Mouse (Mus musculus) embryonic facial prominence, embryonic 15.5 days (tissue): ENCODE data around the gene Qars. TPM values are rescaled to one million over a fixed set of nuclear protein-coding genes. Genes with fewer than 3 reads are reported as not detected.

Experiments used
- ATAC-seq: fragments of 200-750 bp; cut with Nextera tagmentation; 2 replicates; pipeline ENCODE4 v1.8.0; 2017; ENCODE audit warnings: low read depth, moderate TSS enrichment; ENCODE audit not compliant: insufficient number of reproducible peaks, low FRiP score, low TSS enrichment
- H3K27ac ChIP-seq: fragments of 300-500 bp; sonication (generic); replicated peaks from 2 replicates; pipeline ENCODE4 v1.5.1; 2015; ENCODE audit warnings: mild to moderate bottlenecking, inconsistent platforms
- H3K27me3 ChIP-seq: fragments of 300-500 bp; sonication (generic); 2 replicates; pipeline ENCODE4 v1.6.1; 2015; ENCODE audit warnings: inconsistent platforms
- H3K36me3 ChIP-seq: fragments of 300-500 bp; sonication (generic); 2 replicates; pipeline ENCODE4 v1.6.1; 2015; ENCODE audit warnings: mild to moderate bottlenecking, inconsistent platforms
- H3K4me1 ChIP-seq: fragments of 300-500 bp; sonication (generic); 2 replicates; pipeline ENCODE4 v1.6.1; 2015; ENCODE audit warnings: inconsistent platforms
- H3K4me2 ChIP-seq: fragments of 300-500 bp; sonication (generic); replicated peaks from 2 replicates; pipeline ENCODE4 v1.6.1; 2015; ENCODE audit warnings: mild to moderate bottlenecking, inconsistent platforms
- H3K4me3 ChIP-seq: fragments of 300-500 bp; sonication (generic); replicated peaks from 2 replicates; pipeline ENCODE4 v1.5.1; 2015; ENCODE audit warnings: mild to moderate bottlenecking, inconsistent platforms
- H3K9ac ChIP-seq: fragments of 300-500 bp; sonication (generic); 2 replicates; pipeline ENCODE4 v1.6.1; 2015; ENCODE audit warnings: inconsistent platforms
- H3K9me3 ChIP-seq: fragments of 300-500 bp; sonication (generic); replicated peaks from 2 replicates; pipeline ENCODE4 v1.6.1; 2016; ENCODE audit warnings: inconsistent platforms
- WGBS: fragments of 180-500 bp; shearing (Covaris S2); methylation state at CpG from one replicate; pipeline ENCODE4 v1.1.7; 2015; 5-methylcytosine and 5-hydroxymethylcytosine counted together
- polyA plus RNA-seq: library from polyadenylated mRNA; unstranded; fragments of >200 nt; fragmentation: Nextera tagmentation; extraction: Ambion mirVana; gene quantifications from 2 replicates; pipeline ENCODE4 v1.2.1, GENCODE M21; 2015

The Qars gene
- polyA plus RNA-seq, 1 experiment from 2014 or later, result 114 TPM

DNA sequence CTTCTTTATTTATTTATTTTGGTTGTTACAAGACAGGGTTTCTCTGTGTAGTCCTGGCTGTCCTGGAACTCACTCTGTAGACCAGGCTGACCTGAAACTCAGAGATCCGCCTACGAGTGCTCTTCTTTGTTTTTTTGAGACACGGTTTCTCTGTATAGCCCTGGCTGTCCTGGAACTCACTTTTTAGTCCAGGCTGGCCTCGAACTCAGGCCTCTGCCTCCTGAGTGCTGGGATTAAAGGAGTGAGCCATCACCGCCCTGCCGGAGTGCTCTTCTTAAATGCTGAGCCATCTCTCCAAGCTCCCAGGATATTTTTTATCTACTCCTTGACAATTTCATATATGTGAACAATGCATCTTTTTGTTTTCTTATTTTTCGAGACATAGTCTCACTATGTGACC lies 605 bp upstream of the Qars start:
- H3K27me3 ChIP-seq, result no peaks in the 10 kb centered on the region
- peaks cover 44% of the 10 kb centered on the region for H3K36me3 ChIP-seq
- peaks cover 16% of the 10 kb centered on the region for H3K4me1 ChIP-seq
- peak overlapping the region; percentile 72; the same call in 1 of the 2 replicates for H3K4me3 ChIP-seq
- 91% methylated on average over 7 of the region's 7 CpGs for WGBS
- H3K9me3 ChIP-seq, result no peaks in the 10 kb centered on the region
- no peak overlapping the region for H3K9ac ChIP-seq
- H3K27ac ChIP-seq, result peak overlapping the region; percentile 88; the same call in 1 of the 2 replicates
- no peak for ATAC-seq
- H3K4me2 ChIP-seq, result peak overlapping the region; percentile 60

DNA sequence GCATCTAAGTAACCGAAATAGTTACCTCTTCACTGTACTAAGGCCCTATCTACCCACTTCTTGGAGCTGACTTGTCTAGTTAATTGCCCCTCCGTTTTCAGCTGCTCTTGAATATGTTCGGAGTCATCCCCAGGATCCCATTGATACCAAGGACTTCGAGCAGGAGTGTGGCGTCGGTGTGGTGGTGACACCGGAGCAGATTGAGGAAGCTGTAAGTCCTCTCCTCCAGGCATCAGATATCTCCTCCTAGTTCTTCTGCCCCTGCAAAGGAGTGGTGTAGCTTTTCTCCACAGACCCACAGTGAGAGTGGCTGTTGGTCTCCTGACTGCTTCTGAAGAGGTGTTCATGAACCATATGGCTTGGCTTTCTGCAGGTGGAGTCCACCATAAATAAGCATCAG lies 1.3 kb downstream of the Qars start:
- no peaks in the 10 kb centered on the region for H3K9me3 ChIP-seq
- WGBS, result 82% methylated on average over 7 of the region's 7 CpGs
- H3K4me1 ChIP-seq, result peaks cover 16% of the 10 kb centered on the region

DNA sequence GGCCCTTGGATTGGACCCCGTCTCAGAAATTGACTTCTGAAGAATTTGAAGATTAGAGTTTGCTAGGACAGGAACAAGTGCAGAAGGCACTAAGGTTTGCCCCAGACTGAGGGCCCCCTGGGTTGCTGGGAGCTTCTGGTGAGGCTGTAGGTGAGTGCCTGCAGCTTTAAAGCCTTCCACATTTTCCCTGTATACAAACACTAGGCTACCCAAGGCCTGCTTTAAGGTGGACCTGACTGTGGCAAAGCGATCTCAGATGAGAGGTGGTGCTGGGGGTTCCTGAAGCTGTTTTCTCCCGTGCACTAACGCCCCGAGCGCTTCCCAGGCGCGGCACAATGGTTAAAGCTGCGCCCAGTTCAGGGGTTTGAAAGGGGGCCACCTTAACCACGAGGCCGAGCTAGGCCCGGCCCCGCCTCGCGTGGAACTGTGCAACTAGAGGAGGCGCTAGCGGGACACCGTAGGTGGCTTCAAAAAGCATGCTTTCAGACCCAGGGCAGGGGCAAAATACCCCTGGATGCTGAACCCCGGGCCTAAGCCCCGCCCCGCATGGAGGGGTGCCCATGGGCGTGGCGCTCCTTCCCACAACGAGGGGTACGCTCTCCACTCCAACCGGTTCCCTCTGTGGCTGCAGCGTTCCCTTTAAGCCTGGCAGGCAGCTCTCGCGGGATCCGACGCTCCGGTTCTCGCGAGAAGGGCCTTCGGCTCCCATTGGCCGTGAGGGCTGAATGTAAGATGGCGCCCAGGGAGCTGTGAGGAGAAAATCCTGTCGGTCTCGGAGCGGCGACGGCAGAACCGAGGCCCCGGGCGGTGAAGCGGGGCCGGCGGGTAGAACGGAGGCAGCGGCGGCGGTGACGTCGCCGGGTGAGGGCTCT lies 9.1 kb downstream of the Qars start, which contains the start of gene Qrich1:
Qrich1 (plus strand) TSS at position 427 of the 872 bp plus-strand sequence.
- Histone ChIP-seq H3K9me3 (no peaks in the 10 kb centered on the region), H3K4me1 (peaks cover 22% of the 10 kb centered on the region; the same call in 1 of the 2 replicates), H3K4me2 (peak within 1 kb of the TSS; percentile 82), H3K4me3 (peak within 1 kb of the TSS; percentile 100), H3K27me3 (no peaks in the 10 kb centered on the region), H3K27ac (peak within 1 kb of the TSS; percentile 98), H3K9ac (peak within 1 kb of the TSS; percentile 91), H3K36me3 (peaks cover 49% of the 10 kb centered on the region)
- WGBS, result under 1% methylated on average over 55 of the region's 55 CpGs
- peak; percentile 96 for ATAC-seq

More for the DNA sequence above, 1.3 kb downstream of the Qars start:
- no peak for ATAC-seq
- Histone ChIP-seq H3K4me2 (peak overlapping the region; percentile 60), H3K9ac (peak overlapping the region; percentile 74), H3K27ac (no peak overlapping the region), H3K27me3 (no peaks in the 10 kb centered on the region), H3K36me3 (peaks cover 45% of the 10 kb centered on the region), H3K4me3 (peak overlapping the region; percentile 72)

DNA sequence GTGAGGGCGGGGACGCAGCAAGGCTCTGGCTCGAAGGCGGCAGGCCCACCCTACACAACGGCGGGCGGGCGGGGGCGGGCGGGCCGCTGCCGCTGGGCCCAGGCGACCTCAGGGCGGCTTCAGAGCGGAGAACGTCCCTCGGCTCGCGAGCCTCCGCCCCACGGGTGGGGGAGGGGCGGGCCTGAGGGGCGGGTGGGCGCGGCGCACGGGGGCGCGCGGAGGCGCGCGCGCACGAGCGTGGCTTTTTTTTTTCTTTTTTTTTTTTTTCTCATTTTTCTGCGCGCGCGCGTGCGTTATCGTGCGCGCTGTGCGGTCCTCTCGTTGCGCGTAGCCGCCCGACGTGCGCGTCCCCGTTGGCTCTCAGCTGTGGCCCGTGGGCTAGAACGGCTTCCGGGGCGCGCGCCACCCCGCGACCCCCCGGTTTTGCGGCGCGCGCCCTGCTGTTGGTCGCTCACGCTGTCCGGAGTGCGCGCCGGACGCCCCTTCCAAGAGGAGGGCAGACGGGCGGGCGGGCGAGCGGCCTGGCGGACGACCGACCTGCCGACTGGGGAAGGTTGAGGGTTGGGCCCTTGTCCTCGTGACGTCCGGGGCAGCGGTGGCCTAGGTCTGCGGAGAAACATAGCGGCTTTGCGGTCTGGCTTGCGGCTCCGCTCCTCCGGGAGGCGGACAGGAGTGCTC lies 9.9 kb downstream of the Qars start:
- H3K27me3 ChIP-seq, result no peaks in the 10 kb centered on the region
- peak overlapping the region; percentile 61 for H3K4me2 ChIP-seq
- H3K9me3 ChIP-seq, result no peaks in the 10 kb centered on the region
- peak overlapping the region; percentile 91 for H3K9ac ChIP-seq
- ATAC-seq, result peak; percentile 80
- H3K4me1 ChIP-seq, result peaks cover 22% of the 10 kb centered on the region; the same call in 1 of the 2 replicates
- WGBS, result under 1% methylated on average over 68 of the region's 95 CpGs
- peak overlapping the region; percentile 100 for H3K4me3 ChIP-seq
- H3K36me3 ChIP-seq, result peaks cover 41% of the 10 kb centered on the region
- peak overlapping the region; percentile 98 for H3K27ac ChIP-seq

DNA sequence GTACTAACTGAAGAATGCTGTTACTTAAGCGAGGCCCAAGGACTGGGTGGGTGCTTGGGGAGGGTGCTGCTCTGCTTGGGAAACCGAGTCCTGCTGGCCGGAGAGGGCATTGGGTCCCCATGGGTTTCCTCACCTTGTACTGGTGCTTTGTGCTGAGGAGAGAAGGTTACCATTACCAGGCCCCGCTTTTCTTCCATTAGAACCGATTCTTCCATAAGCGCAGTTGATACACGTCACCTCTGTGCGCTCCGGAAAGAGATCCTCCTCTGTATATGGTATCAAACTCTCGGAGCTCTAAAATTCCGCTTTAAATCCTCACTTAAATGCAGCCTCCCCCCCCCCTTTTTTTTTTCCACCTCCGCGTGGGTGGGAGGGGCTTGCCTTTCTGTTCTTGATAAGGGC lies 10.4 kb downstream of the Qars start:
- Histone ChIP-seq H3K9ac (peak overlapping the region; percentile 91), H3K27me3 (no peaks in the 10 kb centered on the region), H3K4me1 (peaks cover 22% of the 10 kb centered on the region; the same call in 1 of the 2 replicates), H3K36me3 (peaks cover 35% of the 10 kb centered on the region), H3K4me2 (peak overlapping the region; percentile 61), H3K27ac (peak overlapping the region; percentile 98), H3K9me3 (no peaks in the 10 kb centered on the region), H3K4me3 (peak overlapping the region; percentile 100)
- ATAC-seq, result 0 out of 2 replicates have a peak, but pooled peaks have one; percentile 6
- WGBS, result 0% methylated on average over 13 of the region's 13 CpGs

DNA sequence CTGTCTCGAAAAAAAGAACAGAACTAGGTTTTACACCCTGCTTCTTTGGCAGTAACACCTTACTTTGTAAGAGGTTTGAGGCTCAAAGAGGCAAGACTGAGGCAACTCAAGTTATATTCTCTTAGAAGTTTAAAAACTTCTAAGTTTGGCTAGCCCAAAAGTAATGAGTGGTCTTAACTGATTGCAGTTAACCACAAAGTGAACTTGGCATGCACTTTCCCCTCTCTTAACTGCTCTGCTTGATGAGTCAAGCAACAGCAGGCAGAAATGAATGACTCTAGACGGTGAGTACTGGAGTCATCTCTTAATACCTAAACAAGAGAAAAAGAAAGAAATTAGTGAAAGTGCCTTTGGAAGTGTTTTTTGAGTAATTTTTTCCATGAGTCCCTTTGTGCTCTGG lies 14.1 kb downstream of the Qars start:
- H3K4me2 ChIP-seq, result no peak overlapping the region
- H3K9ac ChIP-seq, result no peak overlapping the region
- no peaks in the 10 kb centered on the region for H3K9me3 ChIP-seq
- WGBS, result 79% methylated on average over 2 of the region's 2 CpGs
- peaks cover 14% of the 10 kb centered on the region; the same call in 1 of the 2 replicates for H3K4me1 ChIP-seq
- H3K27ac ChIP-seq, result no peak overlapping the region
- no peak for ATAC-seq
- H3K36me3 ChIP-seq, result peaks cover 13% of the 10 kb centered on the region
- no peaks in the 10 kb centered on the region for H3K27me3 ChIP-seq
- H3K4me3 ChIP-seq, result no peak overlapping the region

DNA sequence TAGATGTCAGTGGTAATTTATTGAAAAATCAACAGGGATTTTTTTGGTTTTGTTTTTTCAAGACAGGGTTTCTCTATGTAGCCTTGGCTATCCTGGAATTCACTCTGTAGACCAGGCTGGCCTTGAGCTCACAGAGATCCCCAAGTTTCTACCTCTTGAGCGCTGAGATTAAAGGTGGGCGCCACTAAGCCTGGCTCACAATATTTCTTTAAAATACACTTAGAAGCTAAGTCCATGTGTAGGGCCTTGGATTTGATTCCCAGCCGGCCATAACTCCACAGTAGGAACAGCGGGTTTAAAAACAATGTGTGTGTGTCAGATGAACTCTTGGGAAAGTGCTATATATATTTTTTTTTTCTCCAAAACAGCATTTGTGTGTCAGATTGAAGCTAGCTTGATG lies 15.8 kb downstream of the Qars start:
- H3K36me3 ChIP-seq, result peaks cover 15% of the 10 kb centered on the region
- no peak overlapping the region for H3K27ac ChIP-seq
- 94% methylated on average over 4 of the region's 4 CpGs for WGBS
- no peaks in the 10 kb centered on the region for H3K27me3 ChIP-seq
- no peak overlapping the region for H3K9ac ChIP-seq
- no peak overlapping the region for H3K4me2 ChIP-seq
- ATAC-seq, result no peak
- no peak overlapping the region for H3K4me3 ChIP-seq
- H3K4me1 ChIP-seq, result peaks cover 14% of the 10 kb centered on the region; the same call in 1 of the 2 replicates
- no peaks in the 10 kb centered on the region for H3K9me3 ChIP-seq

DNA sequence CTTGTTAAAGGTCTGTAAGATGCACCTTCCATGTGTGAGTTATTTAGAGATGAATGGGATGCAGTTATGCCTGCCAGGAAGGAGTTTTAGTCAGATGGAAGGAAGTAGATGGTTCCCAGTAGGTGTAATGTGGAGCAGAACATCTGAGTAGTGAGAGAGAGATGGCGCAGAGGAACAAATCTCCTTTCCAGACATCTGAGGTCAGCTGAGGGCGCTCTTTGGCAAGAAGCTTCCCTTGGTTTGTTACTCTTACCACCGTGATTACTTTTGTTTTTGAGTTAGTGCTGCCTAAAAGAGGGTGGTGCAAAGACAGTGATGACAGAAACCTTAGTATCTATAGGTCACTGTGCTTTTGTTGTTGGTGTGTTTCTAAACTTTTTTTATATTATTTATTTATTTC lies 17.9 kb downstream of the Qars start:
- no peak for ATAC-seq
- no peaks in the 10 kb centered on the region for H3K9me3 ChIP-seq
- WGBS, result 83% methylated on average over 3 of the region's 3 CpGs
- H3K4me2 ChIP-seq, result no peak overlapping the region
- H3K27me3 ChIP-seq, result no peaks in the 10 kb centered on the region
- no peaks in the 10 kb centered on the region for H3K4me1 ChIP-seq
- H3K36me3 ChIP-seq, result peaks cover 31% of the 10 kb centered on the region
- no peak overlapping the region for H3K9ac ChIP-seq
- H3K4me3 ChIP-seq, result no peak overlapping the region
- H3K27ac ChIP-seq, result no peak overlapping the region

DNA sequence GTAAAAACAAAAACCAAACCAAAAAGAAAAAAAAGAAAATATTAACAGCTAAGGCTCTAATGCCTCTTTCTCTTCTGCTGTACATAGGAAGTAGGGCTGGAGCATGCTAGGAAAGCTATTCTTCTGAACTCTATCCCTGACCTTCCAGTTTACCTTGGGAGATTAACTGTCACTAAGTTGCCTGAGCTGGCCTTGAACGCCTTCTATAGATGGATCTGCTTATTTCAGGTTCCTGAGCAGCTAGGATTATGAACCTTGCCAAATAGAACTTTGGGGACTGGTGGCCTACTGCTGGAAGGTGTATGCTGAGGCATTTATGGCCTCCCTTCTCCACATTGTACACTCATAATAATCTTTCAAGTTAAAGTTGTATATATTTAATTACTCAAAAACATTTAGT lies 23.4 kb downstream of the Qars start:
- Histone ChIP-seq H3K27me3 (no peaks in the 10 kb centered on the region), H3K4me3 (no peak overlapping the region), H3K27ac (no peak overlapping the region), H3K9ac (no peak overlapping the region), H3K4me2 (no peak overlapping the region), H3K9me3 (no peaks in the 10 kb centered on the region), H3K4me1 (no peaks in the 10 kb centered on the region), H3K36me3 (peaks cover 74% of the 10 kb centered on the region)
- ATAC-seq, result no peak
- WGBS, result 93% methylated on average over 1 of the region's 1 CpGs

DNA sequence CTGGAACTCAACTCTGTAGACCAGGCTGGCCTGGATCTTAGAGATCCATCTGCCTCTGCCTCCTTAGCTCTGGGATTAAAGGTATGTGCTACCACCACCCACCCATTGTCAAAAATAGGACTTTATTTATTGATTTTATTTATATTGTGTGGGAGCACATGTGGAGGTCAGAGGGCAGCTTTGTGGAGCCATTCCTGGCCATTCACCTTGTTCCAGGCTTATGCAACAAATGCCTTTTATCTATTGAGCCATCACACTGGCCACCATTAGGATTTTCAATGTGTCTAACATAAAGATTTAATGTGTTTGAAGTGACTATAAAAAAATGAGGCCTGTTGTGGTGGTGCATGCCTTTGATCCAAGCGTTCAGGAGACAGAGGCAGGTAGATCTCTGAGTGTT lies 24.0 kb downstream of the Qars start:
- Histone ChIP-seq H3K4me3 (no peak overlapping the region), H3K27ac (no peak overlapping the region), H3K4me1 (no peaks in the 10 kb centered on the region), H3K27me3 (no peaks in the 10 kb centered on the region), H3K9me3 (no peaks in the 10 kb centered on the region), H3K4me2 (no peak overlapping the region), H3K9ac (no peak overlapping the region), H3K36me3 (peaks cover 79% of the 10 kb centered on the region)
- ATAC-seq, result no peak
- 84% methylated on average over 1 of the region's 1 CpGs for WGBS

DNA sequence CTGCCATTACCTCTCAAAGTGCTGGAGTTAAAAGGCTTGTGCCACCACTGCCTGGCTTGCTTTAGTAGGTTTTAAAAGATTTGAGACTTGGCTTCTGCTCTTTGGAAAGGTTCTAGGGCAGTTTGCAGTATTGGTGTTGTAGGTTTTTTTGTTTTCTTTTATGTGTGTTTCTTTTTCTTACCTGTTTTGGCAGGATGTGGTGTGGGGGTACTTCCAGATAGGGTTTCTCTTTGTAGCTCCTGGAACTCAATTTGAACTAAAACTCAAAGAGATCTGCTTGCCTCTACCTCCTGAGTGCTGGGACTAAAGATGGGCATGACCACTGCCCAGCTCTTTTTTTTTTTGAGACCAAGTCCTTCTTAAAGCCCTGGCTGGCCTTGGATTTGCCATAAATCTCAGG lies 33.3 kb downstream of the Qars start:
- Histone ChIP-seq H3K36me3 (peaks cover 86% of the 10 kb centered on the region), H3K27ac (no peak overlapping the region)
- ATAC-seq, result no peak

More for the DNA sequence above, 33.3 kb downstream of the Qars start:
- H3K9ac ChIP-seq, result no peak overlapping the region
- no peaks in the 10 kb centered on the region for H3K27me3 ChIP-seq
- no peak overlapping the region for H3K4me3 ChIP-seq
- H3K4me2 ChIP-seq, result no peak overlapping the region
- H3K4me1 ChIP-seq, result no peaks in the 10 kb centered on the region
- H3K9me3 ChIP-seq, result no peaks in the 10 kb centered on the region
